Mouse (Mus musculus) ES-E14 (cell line): ENCODE measurements around the gene Lhfpl3.

ENCODE experiments used
- CHD2 ChIP-seq: IDR thresholded peaks from 2 replicates; pipeline ENCODE4 v1.6.1; 2014; ENCODE audit warnings: mild to moderate bottlenecking, low read depth, low read length, inconsistent platforms
- MAFK ChIP-seq: IDR thresholded peaks from 2 replicates; pipeline ENCODE4 v1.6.1; 2014; ENCODE audit warnings: mild to moderate bottlenecking, low read depth, low read length, inconsistent platforms; ENCODE audit not compliant: insufficient read depth
- ZNF384 ChIP-seq: IDR thresholded peaks from 2 replicates; pipeline ENCODE4 v1.6.1; 2012; ENCODE audit warnings: low read depth, low read length, inconsistent platforms

DNA sequence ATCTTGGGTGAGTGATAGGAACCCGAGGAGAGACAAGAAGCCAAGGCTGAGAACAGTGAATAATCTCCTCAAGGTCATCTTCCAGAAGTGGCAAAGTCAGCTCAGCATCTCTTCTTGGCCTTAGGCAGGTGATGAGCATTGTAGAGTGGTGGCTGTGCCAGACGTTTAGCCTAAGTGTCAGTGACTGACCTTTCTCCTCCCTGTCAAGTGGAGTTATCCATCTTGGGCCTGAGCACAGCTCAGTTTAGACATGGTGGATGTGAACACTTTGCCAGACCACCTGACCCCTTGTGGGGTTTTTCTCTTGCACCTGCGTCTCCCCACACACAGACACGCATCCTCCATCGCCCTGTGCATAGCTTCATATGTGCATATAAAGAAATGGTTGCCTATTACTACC is 305.6 kb downstream of the Lhfpl3 start:
- TF ChIP-seq CHD2 (no peak), MAFK (no peak), ZNF384 (no peak)
